Mouse (Mus musculus): ENCODE data around the gene Snrpd2. TPM values are rescaled to one million over a fixed set of nuclear protein-coding genes. Genes with fewer than 3 reads are reported as not detected.
"Not testable (repeated sequence)": the region's sequence is repeated elsewhere in the genome, so short reads cannot be mapped to it uniquely, and the experiment has no call there.

Gene Snrpd2
- polyA plus RNA-seq, 1 experiment from 2014 or later, result 103 TPM

DNA sequence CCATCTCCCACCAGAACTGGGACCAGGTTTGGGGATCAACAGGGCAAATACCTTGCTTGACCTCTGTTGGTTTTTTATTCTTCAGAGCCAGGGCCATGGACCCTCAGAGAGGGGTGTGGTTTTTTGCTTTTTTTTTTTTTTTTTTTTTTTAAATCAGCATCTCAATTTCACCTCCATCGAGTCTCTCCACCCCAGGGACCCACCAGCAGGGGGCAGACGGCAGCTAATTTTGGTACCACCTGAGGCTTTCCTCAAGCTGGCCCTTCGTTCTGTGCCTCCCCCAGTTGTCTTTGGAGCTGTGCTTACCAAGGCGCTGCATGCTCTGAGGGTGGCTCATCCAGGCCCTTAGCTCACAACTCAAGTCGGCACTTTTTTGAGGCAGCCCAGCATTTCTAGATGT, 12.1 kb upstream of the Snrpd2 start:
- peak; percentile 72 for DNase-seq (ENCODE audit: low spot score)
- Histone ChIP-seq H3K4me3 (ENCODE audit: low read depth, low read length) (no peak overlapping the region), H3K9me3 (ENCODE audit: control insufficient read depth, low read length) (no peaks in the 10 kb centered on the region), H3K4me1 (replicated peaks; ENCODE audit: control insufficient read depth, insufficient read depth) (no peaks in the 10 kb centered on the region), H3K27ac (replicated peaks) (no peak overlapping the region), H3K27me3 (ENCODE audit: control insufficient read depth, insufficient read depth, low read length) (no peaks in the 10 kb centered on the region), H3K4me2 (replicated peaks; ENCODE audit: low read depth) (no peak overlapping the region), H3K36me3 (ENCODE audit: control insufficient read depth, insufficient read depth, low read length) (peaks cover 22% of the 10 kb centered on the region), H3K9ac (ENCODE audit: low read length) (no peak overlapping the region)
- ATAC-seq (ENCODE audit: low FRiP score, low TSS enrichment), result no peak
- TF ChIP-seq CTCF (IDR thresholded peaks at IDR 0.05; ENCODE audit: low read depth) (peak; percentile 69), EP300 (optimal IDR thresholded peaks at IDR 0.05) (no peak)
- 33% methylated on average over 5 of the region's 5 CpGs for WGBS

DNA sequence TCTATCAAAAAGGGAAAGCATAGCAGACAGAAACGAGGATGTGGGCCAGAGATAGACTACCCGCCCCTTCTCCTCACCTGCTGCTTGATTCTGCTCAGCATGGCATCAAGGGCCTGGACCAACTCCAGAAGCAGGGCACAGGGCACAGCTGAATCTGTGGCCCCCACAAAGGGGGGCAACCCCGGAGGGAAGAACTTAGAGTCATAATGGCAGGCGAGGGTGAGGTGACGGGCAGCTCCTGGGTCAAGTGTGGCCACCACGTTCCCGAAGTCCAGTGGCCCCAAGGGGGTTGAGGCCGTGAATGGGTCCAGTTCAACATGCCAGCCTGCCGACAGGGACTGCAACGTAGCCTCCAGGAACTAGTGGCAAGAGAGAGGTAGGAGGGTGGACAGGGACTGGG, 2.7 kb upstream of the Snrpd2 start:
- H3K27ac ChIP-seq (replicated peaks), result no peak overlapping the region
- no peaks in the 10 kb centered on the region for H3K9me3 ChIP-seq (ENCODE audit: control insufficient read depth, low read length)
- no peak overlapping the region for H3K9ac ChIP-seq (ENCODE audit: low read length)
- H3K4me1 ChIP-seq (replicated peaks; ENCODE audit: control insufficient read depth, insufficient read depth), result peaks cover 2% of the 10 kb centered on the region; the same call in 1 of the 2 replicates
- H3K4me3 ChIP-seq (ENCODE audit: low read depth, low read length), result no peak overlapping the region
- no peaks in the 10 kb centered on the region for H3K36me3 ChIP-seq (ENCODE audit: control insufficient read depth, insufficient read depth, low read length)
- H3K27me3 ChIP-seq (ENCODE audit: control insufficient read depth, insufficient read depth, low read length), result no peaks in the 10 kb centered on the region
- DNase-seq (ENCODE audit: low spot score) (no peak), ATAC-seq (ENCODE audit: low FRiP score, low TSS enrichment) (no peak)
- 93% methylated on average over 10 of the region's 10 CpGs for WGBS
- H3K4me2 ChIP-seq (replicated peaks; ENCODE audit: low read depth), result no peak overlapping the region
- TF ChIP-seq EP300 (optimal IDR thresholded peaks at IDR 0.05) (no peak), CTCF (IDR thresholded peaks at IDR 0.05; ENCODE audit: low read depth) (no peak)

DNA sequence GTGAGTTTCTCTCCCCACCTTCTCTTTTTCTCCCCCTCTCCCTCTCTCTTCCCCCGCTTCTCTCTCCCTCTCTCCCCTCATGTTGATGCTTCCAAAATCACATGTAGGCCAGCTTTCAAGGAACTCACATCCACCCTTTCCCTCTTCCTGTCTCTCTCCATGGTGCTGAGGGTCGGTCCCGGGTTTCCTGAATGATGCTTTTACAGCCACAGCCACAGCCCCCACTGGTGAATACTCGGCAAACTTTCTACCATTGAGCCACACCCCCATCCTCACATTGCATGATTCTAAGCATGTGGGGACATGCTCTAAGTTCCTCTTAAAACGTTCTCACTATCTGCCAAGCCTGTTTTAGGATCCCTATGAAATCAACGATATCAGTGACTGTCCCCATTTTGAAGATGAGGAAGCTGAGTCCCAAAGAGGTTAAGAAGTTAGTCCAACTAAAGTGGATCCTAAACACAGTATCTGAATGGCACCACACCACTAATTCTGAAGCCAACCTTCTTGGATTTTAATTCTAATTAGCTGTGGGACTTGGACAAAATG, 2.0 kb upstream of the Snrpd2 start:
- Histone ChIP-seq H3K36me3 (ENCODE audit: control insufficient read depth, insufficient read depth, low read length) (no peaks in the 10 kb centered on the region), H3K4me1 (replicated peaks; ENCODE audit: control insufficient read depth, insufficient read depth) (peaks cover 2% of the 10 kb centered on the region; the same call in 1 of the 2 replicates), H3K27me3 (ENCODE audit: control insufficient read depth, insufficient read depth, low read length) (no peaks in the 10 kb centered on the region), H3K4me3 (ENCODE audit: low read depth, low read length) (no peak overlapping the region), H3K27ac (replicated peaks) (no peak overlapping the region), H3K4me2 (replicated peaks; ENCODE audit: low read depth) (peak overlapping the region; percentile 79; the same call in 1 of the 2 replicates), H3K9me3 (ENCODE audit: control insufficient read depth, low read length) (no peaks in the 10 kb centered on the region), H3K9ac (ENCODE audit: low read length) (no peak overlapping the region)
- no peak for ATAC-seq (ENCODE audit: low FRiP score, low TSS enrichment)
- TF ChIP-seq EP300 (optimal IDR thresholded peaks at IDR 0.05), result no peak
- no peak for TF ChIP-seq CTCF (IDR thresholded peaks at IDR 0.05; ENCODE audit: low read depth)
- DNase-seq (ENCODE audit: low spot score), result no peak
- WGBS, result 38% methylated on average over 6 of the region's 6 CpGs

- peak overlapping the region; percentile 79 for H3K27ac ChIP-seq (replicated peaks)
- 9% methylated on average over 20 of the region's 20 CpGs for WGBS
- H3K9ac ChIP-seq (ENCODE audit: low read length), result peak overlapping the region; percentile 52
- H3K9me3 ChIP-seq (ENCODE audit: control insufficient read depth, low read length), result no peaks in the 10 kb centered on the region
- no peak for ATAC-seq (ENCODE audit: low FRiP score, low TSS enrichment)
- H3K4me1 ChIP-seq (replicated peaks; ENCODE audit: control insufficient read depth, insufficient read depth), result peaks cover 2% of the 10 kb centered on the region; the same call in 1 of the 2 replicates
- TF ChIP-seq EP300 (optimal IDR thresholded peaks at IDR 0.05), result no peak
- no peak for DNase-seq (ENCODE audit: low spot score)
- H3K4me2 ChIP-seq (replicated peaks; ENCODE audit: low read depth), result peak overlapping the region; percentile 79
- H3K4me3 ChIP-seq (ENCODE audit: low read depth, low read length), result peak overlapping the region; percentile 49
- no peaks in the 10 kb centered on the region for H3K36me3 ChIP-seq (ENCODE audit: control insufficient read depth, insufficient read depth, low read length)
- no peaks in the 10 kb centered on the region for H3K27me3 ChIP-seq (ENCODE audit: control insufficient read depth, insufficient read depth, low read length)
Observed at GRCm38 (mm10) chr7:19148180-19148874, 1.2 kb upstream of the Snrpd2 start.

DNA sequence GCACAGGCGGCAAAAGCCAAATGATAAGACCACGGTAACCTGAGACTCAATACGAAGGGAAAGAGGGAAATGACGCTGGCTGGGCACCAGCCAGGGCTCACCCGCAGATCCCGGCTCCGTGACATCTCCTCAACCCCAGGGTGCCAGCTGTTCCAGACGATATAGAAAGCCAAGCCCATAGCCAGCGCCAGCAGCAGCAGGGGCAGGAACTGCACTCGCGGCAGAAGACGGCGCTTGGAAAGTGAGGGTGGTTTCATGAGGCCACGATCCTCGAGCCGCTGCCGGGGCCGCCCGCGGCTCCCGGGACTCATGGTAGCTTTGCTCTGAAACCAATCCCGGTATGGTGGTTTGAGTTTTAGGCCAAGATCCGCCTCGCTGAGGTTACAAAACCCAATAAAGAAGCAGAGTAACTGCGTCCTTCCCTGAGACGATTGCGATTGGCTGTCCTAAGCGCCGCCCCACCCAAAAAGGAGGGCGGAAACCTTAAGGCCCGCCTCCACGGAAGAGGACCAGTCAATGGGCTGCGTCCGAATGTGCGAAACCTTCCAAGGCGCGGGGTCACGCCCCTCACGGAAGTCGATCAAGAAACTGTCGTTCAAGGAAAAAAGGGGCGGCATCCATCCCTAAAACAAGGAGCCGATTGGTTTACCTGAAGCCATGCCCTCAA, 514 bp upstream of the Snrpd2 start, which contains the start of gene Qpctl:
Gene Qpctl (minus strand): TSS at position 417 of the 667 bp plus-strand sequence.
- Histone ChIP-seq H3K9ac (ENCODE audit: low read length) (peak within 1 kb of the TSS; percentile 56), H3K36me3 (ENCODE audit: control insufficient read depth, insufficient read depth, low read length) (no peaks in the 10 kb centered on the region), H3K27me3 (ENCODE audit: control insufficient read depth, insufficient read depth, low read length) (no peaks in the 10 kb centered on the region), H3K4me3 (ENCODE audit: low read depth, low read length) (peak within 1 kb of the TSS; percentile 52), H3K4me1 (replicated peaks; ENCODE audit: control insufficient read depth, insufficient read depth) (peaks cover 2% of the 10 kb centered on the region; the same call in 1 of the 2 replicates), H3K4me2 (replicated peaks; ENCODE audit: low read depth) (peak within 1 kb of the TSS; percentile 79), H3K27ac (replicated peaks) (peak within 1 kb of the TSS; percentile 79), H3K9me3 (ENCODE audit: control insufficient read depth, low read length) (no peaks in the 10 kb centered on the region)
- TF ChIP-seq CTCF (IDR thresholded peaks at IDR 0.05; ENCODE audit: low read depth) (no peak), EP300 (optimal IDR thresholded peaks at IDR 0.05) (no peak)
- WGBS, result under 1% methylated on average over 43 of the region's 43 CpGs
- ATAC-seq (ENCODE audit: low FRiP score, low TSS enrichment), result peak; percentile 97
- peak; percentile 98 for DNase-seq (ENCODE audit: low spot score)

GRCm38 (mm10) chr7:19151121-19151520, 1.6 kb downstream of the Snrpd2 start:
- not testable (repeated sequence) for H3K9me3 ChIP-seq (ENCODE audit: control insufficient read depth, low read length); H3K4me1 ChIP-seq (replicated peaks; ENCODE audit: control insufficient read depth, insufficient read depth); H3K27ac ChIP-seq (replicated peaks); H3K4me2 ChIP-seq (replicated peaks; ENCODE audit: low read depth); ATAC-seq (ENCODE audit: low FRiP score, low TSS enrichment); H3K9ac ChIP-seq (ENCODE audit: low read length); H3K36me3 ChIP-seq (ENCODE audit: control insufficient read depth, insufficient read depth, low read length); DNase-seq (ENCODE audit: low spot score); H3K4me3 ChIP-seq (ENCODE audit: low read depth, low read length); H3K27me3 ChIP-seq (ENCODE audit: control insufficient read depth, insufficient read depth, low read length)
- 88% methylated on average over 10 of the region's 10 CpGs for WGBS
